Mouse (Mus musculus) right cerebral cortex, postnatal 25 days (tissue): ENCODE measurements at regions not wholly inside any gene's neighbourhood (a gene's known extent, or its start where the extent isn't known, plus 50 kb on each side); places are given as distances from the start of the nearest gene placed in this dataset.

Experiments used
- DNase-seq: peaks from one replicate; pipeline ENCODE4 v3.0.0; 2022

DNA sequence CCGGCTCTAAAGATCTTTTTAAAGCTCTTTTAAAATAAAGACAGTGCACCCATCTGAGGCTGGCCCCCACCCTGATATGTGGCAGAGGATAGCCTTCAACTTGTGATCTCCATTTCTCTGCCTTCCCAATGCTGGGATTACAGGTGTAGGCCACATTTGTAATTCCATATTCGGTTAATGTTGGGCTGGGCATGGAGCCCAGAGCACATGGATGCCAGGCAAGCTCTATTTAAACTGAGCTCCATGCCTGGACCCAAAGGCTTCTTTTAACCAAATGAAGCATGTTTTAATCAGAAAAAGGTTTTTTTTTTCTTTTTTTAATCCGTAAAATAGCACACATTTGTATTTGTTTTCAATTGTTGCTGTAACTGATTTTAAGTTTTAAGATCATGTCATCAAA lies 82.2 kb upstream of the Eif4g2 start:
- no peak for DNase-seq

DNA sequence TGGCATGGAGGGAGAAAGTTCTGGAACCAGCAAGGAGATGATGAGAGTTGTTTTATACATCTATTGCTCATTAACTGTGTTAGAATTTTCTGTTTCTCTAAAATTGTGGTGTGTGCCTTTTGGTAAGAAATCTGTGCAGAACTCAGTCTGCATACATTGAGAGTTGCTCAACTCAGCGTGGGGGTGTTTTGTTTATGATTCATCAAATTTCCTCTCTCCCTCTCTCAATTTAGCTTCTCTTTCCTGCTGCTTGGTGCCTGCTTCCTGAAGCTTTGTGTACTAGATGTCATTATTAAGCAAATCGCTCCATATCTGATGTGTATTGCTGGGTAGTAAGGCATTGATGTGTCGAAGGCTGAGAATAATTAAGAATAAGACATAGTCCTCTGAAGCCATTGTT lies 81.4 kb upstream of the Eif4g2 start:
- no peak for DNase-seq

DNA sequence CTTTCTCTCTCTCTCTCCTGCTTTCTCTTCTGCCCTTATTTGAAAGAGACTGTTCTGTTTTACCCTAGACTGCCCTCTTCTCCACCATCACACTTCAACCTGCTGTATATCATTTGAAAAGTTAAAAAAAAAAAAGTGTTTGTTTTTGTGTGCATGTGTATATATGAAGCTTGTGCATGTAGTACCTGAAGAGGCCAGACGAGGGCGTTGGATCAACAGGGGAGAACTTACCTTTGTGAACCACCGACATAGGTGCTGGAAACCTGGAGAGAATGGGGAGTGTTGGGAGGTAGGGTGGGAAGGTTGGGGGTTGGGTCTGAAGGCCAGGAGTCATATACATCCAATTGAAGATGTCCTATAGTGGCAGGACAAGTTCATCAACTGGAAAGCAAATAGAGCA lies 81.0 kb upstream of the Eif4g2 start:
- DNase-seq = no peak

DNA sequence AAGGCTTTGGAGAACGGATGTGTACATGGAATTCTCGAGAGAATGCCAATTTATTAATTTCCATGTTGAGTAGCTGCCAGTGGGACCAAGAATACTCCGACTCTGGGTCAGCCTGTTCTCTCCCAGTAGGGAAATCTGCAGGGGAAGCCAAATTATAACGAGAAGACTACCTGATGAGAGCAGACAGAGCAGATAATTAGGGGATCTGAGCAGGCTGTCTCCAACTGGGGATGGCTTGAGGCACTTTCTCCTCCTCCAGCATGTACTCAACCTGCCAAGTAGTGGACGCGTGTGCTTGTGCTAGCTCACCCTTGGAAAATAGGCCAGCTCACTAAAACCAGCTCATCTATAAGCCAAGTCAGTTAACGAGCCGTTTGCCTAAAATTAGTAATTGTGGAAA lies 80.5 kb upstream of the Eif4g2 start:
- DNase-seq = no peak

DNA sequence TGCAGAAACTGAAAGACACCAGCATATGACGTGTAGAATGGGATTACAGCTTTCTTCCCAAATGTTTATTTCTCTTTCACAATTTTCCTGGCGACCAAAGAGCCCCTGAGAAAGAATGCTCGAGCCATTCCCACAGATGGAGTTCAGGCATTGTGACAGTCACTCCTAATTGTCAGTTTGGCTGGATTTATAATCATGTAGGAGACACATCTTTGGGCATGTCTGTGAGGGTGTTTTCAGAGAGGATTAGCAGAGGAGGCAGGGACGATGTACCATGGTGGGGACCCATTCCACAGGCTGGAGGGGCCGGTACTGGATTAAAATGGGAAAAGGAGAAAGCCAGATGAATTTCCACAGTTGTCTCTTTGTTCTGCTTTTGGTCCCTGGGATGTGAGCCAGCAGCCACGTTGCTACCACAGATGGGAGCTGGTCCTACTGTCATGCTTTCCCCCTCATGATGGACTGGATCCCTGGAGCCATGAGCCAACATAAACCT lies 76.0 kb upstream of the Eif4g2 start:
- no peak for DNase-seq

DNA sequence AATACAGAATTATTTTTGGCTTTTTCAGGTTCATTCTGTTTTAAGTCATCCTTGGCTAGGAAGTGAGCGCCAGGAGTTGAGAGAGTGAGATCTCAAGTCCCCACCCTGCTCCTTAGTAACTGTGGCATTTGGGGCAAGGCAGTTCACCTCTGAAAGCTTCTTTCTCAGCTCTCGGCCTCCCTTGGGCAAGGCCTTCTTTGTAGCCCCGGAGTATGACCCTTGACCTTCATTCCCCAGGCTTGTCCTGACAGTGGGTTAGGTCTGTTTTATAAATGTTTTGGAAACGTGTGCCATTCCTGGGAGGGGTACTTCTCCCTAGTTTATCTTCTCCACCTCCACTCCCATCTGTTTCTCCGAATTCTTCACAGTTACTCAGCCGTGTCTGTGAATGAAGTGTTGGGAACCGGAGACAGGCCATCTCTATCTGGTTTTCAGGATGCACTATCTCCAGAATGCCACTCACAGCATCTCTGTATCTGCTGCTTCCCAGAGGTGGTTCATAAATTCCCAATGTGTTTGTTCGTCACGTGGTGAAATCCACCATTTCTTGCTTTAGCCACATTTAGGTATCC lies 75.0 kb upstream of the Eif4g2 start:
- no peak for DNase-seq

DNA sequence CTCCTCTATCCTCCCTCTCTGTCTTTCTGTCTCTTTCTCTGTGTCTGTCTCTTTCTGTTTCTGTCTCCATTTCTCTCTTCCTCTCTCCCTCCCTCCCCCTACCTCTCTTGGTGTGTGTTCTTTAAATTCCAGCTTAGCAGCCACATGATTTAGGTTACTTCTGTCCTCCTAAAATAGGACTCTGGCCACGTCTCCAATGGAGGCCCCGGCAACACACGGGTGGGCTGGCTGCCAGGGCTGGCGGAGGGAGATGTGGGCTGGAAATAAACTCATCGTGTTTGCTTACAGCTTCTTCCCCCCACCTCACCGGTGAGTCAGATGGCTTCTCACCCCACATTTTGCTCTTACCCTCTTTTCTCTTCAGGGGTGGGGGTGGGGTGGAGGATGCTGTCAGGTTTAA lies 74.5 kb upstream of the Eif4g2 start:
- DNase-seq = peak; percentile 75

DNA sequence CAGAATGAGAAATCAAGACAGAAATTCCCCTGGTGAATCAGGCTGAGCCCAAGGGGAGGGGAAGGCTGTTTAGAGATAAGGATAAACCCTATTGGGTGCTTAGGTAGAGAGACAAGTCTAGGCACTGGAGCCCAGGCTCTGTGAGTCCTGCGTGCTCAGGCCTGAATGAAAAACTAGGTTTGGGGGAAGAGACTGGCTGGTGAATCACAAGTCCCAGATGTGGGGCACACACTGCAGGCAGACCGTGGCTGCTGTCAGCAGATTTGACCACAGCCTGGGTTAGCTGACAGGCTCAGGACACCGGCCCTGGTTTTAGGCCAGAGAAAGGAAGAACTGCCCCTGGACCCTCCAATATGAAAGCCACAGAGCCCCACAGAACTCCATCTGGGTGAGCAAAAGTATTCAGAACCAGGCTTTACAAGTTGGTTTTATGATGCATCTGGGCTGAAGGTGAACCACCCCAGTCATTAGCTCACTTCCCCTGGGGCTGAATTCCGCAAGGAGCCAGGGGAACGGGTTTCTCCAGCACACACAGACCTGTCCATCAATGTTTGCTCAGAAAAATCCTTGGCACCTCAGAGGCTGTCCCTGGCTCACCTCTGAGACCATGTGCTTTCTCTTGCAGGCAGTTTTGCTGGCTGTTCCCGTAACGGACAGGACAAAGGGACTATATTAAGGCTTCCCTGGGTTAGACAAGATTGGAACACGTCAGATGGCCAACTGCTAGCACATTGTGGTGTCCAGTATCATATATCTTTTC lies 73.8 kb upstream of the Eif4g2 start:
- DNase-seq = no peak

DNA sequence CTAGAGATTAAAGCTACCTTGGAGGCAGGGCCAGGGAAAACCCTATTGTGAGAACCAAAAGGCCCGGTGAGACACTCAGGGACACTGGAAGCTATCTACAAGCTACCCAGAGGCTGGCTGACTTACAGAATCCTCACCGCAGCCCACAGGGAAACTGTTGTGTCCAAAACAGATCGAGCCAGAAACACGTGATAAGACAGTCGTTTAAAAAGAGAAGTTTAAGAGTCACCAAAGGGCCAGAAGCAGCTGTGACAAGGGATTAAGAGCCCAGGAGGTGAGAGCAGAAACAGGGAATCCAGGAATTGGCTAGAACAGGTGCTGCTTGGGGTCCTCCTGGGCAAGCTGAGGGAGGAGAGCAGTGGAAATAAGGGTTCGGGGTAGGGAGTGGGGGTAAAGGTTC lies 73.2 kb upstream of the Eif4g2 start:
- no peak for DNase-seq

DNA sequence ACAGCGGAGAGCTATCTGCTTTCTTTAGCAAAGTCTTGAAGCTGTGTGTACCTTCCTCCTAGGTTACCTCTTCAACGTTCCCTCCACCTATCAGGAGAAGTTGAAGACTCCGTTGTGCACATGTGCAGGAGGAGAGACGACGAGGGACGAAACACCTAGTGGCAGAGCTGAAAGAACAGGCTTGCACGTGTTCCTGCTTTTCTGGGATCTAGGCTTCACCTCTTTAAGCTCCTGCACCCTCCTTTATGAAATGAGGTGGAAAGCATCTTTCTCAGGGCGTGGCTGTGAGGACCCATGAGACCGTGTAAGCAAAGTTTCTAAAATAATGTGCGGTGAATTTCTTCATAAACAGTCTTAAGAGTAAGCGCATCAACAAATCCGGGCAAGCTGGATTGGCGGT lies 71.4 kb upstream of the Eif4g2 start:
- no peak for DNase-seq

DNA sequence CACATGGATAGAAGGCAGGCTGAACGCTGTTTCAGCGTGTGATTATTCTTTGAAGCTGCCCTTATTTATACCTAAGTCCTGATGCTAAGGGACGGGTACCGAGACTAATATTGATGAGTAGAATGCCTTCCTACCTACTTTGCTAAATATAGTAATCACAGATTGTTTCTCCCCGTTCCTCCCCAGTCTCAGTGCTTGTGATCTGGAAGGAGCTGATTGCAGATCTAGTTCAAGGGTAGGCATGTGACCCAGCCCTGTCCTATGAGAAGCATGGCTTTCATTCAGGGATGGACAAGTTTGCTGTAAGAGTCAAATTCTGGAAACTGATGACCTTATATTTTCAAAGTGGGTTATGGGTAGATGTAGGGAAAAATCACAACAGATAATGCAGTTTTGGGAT lies 67.7 kb upstream of the Eif4g2 start:
- no peak for DNase-seq

DNA sequence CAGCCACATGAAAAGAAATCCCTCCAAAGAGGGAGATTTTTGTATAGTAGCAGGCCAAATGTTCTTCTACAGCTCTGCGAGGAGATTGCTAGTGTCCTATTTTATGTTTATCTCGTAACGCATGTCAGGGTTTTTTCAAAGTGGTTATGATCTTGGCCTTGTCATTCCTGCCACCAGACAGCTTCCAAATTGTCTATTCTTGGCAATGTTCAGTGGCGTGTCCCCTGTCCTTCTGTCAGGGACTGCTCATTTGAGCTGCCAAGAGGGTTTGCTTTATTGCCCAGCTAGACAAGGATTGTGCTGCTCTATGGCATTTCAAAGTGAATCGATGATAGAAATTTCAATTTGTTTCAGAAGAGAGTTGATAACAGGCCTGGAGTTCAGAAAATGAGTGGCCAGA lies 67.3 kb upstream of the Eif4g2 start:
- no peak for DNase-seq

DNA sequence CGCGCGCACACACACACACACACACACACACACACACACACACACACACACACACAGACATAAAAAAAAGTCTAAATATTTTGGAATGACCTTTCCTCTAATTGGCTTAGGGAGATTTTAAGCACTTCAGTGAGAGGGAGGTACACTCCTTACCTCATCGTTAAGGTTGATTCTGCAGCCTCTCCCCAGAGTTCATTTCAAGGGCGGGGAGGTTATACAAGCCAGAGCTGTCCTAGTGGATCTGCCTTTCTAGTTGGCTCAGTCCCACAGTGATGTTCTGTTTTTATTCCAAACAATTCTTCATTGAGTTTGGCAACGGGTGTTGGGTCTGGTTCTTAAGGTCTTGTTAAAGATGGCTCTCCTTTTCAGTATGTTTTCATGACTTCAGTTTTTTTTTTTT lies 64.8 kb upstream of the Eif4g2 start:
- no peak for DNase-seq

DNA sequence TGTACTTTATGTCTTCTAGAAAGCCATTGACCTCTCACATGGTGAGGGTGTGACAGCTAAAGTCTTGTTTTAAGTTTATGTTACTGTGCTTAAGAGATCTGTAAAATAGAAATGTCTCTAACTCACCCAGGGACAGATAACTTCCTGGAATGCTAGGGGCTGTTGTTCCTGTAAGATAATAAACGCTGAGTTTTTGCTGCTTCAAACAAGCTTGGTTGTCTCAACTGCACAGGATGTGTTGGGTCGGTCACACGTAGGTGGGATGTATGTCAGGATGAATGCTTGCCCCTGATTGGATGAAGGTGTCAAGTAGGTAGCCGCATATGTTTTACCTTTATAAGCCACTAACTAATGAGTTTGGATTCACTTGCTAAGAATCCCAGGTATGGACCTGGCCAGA lies 63.8 kb upstream of the Eif4g2 start:
- DNase-seq = no peak

DNA sequence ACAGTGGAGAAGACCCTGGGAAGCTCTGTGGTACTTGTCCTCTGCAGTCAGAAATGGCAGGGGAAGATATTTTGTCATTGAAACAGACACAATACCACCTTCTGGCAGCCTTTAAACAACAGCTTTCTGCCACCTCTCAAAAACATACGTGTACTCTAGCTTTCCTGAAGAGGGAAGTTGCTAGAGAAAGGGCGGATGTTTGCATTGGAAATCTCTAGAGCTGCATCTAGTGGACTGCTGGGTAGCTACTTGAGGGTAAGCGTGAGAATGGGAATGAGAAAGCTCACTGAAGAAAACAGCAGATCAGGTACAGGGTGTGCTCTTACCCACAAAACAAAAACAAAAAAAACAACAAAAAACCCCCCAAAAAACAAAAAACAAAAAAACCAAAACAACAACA lies 61.4 kb upstream of the Eif4g2 start:
- no peak for DNase-seq

DNA sequence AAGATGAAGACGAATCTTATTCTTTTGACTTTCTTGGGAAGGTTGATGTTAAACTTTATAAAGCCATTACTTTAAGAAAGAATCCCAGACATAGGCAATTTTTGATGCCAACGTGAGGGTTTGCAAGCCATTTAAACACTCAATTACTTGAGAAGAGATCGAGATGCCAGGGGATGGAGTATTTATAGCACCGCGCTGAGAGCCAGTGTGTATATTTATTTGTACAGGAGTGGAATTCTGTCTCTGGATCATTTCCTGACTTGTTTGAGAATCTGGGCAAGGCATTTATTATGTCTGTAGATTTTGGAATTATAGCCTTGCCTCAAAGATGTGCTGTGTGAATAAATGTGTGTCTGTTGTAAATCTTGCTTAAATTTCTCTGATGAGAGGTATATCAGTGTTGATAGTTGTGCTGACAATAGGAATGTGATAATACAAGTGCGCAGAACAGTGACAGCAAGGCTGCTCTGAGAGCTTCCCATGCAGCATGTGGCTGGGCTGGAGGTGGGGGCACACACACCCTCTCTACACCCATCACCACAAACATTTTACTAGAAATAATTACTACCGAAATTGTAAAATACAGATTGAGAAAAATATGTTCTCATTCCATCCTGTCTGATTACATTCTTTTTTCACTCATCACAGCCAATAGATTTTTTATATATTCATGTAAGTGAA lies 58.6 kb upstream of the Eif4g2 start:
- DNase-seq = no peak

DNA sequence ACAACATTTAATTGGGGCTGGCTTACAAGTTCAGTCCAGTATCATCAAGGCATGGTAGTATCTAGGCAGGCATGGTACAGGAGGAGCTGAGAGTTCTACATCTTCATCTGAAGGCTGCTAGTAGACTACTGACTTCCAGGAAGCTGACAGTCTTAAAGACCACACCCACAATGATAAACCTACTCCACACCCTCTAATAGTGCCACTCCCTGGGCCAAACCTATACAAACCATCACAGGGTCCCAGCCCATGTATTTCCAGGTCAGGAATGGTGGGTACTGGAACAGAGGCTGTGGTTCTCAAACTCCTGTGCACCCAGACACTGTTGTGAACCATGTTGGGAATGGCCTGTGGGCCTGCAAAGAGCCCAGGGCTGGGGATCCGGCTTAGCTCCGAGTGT lies 55.2 kb upstream of the Eif4g2 start:
- DNase-seq = no peak

DNA sequence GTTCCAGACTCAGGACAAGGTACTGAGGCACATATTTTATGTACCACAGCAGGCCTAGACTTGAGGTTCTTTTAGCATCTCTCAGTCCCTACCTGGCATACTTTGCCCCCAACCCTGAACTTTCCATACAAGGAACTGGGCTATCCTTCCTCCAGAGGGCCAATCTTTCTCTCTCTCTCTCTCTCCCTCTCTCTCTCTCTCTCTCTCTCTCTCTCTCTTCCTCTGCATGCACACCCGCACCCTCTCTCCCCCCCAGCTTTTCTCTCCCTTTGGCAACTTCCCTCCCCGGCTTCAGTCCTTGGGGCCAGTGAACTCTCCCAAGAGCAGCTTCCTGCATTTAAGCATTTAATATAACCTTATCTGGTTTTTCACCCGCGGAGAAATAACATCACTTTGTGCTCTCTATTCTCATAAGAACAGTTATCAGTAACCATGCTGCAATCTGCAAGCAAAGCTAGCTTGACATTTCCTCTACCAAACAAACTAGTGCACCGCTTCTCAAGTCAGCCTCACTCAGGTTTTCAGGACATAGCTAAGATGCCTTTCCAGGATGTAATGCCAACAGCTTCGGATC lies 53.3 kb upstream of the Eif4g2 start:
- DNase-seq = no peak

DNA sequence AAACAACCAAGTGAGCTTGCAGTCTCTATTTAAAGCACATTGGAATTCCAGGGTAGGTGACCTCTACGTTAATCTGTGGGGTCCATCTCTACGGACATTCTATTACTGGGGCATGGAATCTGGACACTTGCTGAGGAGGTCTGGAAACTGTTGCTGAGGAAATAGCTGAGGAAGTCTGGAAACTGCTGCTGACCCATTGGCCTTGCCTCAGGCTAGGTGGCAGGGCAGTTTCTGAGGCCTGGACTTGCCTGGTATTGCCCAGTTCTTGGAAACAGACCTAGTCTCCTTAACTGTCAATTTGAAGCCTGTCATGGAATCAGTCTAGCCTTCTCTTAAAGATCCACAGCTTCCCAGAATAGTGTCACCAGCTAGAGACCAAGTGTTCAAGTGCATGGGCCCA lies 51.7 kb upstream of the Eif4g2 start:
- no peak for DNase-seq
